Mouse (Mus musculus) ovary, postnatal 36 days (tissue): ENCODE data around the gene Ticrr.

ENCODE experiments used
- DNase-seq: peaks from one replicate; pipeline ENCODE4 v3.0.0; 2022; ENCODE audit warnings: low spot score, mixed read lengths

Ticrr gene

GRCm38 (mm10) chr7:79680231-79680630, 20.2 kb downstream of the Ticrr start:
- no peak for DNase-seq

DNA sequence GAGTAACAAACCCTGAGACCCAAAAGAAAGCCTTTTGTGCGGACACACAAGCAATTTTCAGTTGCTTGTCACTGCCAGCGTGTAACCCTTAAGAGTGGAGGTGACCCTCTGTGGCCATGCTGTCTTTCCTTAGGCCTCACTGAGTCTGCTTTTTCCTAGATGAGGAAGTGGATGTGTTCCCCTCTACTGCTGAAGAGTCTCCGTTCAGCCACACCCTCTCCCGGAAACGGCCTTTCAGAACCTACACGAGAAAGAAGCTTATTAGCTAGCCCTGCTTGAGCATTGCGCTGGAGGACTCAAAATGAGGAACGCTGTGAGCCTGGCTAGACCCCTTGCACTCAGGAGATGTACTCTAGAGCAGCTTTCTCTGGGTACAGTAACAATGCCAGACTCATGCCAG, 36.5 kb downstream of the Ticrr start:
- DNase-seq, result no peak

GRCm38 (mm10) chr7:79702755-79703154, 42.8 kb downstream of the Ticrr start:
- no peak for DNase-seq

DNA sequence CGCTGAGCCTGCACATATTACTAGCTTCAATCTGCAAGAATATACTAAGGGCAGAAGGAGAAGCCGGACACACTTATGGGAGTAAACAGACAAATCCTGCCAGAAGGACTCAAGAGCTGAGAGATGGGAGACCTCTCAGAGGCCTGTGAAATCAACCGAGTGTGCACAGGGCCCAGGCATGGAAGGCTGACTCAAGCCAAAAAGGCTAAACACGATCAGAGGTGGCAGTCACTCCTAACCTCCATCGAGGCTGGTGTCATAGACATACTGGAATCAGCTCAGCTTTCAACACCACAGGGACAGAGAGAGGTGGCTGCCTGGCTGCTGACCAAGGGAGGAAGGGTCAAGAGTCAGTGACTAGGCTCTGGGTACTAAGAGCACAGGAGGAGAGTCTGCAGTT, 45.2 kb downstream of the Ticrr start:
- no peak for DNase-seq

DNA sequence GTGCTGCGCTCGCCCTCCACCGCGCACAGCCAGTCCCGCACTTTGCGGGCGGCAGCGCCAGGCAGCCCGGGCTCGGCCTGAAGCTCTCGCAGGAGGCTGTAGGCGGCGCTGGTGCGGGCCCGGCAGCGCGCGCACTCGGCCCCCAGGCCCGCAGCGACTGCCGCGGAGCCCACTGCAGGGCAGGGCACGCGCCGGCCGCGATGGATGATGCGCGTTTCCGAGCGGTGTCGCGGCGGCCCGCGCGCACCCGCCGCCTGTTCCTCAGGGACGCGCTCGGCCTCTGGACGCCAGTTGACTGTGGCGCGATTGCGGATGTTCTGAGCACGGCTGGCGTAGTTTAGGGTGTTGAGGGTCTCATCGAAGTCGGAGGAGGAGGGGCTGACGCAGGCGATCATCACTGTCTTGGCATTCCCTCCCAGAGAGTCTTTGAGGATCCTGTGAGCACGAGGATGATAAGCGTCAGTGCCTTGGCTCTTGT, 50.2 kb downstream of the Ticrr start:
- DNase-seq, result no peak

- no peak for DNase-seq
These were observed 50.8 kb downstream of the Ticrr start for GRCm38 (mm10) chr7:79710831-79711230.

DNA sequence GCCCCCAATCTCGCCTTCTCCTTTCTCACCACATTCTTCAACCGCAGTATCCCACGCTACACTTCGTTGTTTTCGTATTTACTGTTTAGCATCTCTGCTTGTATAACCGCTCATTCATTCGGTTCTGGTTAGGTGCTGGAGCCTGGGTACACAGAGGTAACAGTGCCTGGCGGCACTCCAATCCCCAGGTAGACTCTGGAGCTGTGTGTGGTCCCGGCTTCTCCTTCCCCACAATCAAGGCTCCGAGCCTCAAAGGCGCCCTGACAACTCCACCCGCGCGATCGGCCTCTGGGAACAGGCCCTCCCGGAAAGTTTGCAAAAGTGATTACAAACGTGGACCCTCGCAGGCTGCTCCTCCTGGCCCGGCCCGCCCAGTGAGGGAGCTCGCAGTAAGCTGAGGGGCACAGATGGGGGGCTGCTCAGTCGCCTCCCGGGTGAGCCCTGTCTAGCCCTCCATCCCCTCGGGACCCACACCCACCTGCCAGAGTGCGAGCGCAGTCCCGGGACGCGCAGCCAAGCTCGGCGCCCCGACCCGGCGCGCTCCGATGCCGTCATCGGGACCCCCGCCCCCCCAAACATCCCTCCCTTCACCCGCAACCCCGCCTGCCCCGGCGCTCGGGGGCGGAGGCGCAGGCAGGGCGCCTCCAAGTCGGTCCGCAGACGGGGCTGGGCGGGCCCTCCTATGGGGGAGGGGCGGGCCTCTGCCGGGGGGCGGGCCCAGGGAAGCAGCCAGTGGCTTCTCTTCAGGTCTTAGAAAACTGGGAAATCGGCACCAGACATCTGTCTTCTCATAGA, 55.4 kb downstream of the Ticrr start, which contains the start of gene Kif7:
Gene Kif7 (minus strand): TSS at position 534 of the 795 bp plus-strand sequence.
- DNase-seq, result peak; percentile 88

DNA sequence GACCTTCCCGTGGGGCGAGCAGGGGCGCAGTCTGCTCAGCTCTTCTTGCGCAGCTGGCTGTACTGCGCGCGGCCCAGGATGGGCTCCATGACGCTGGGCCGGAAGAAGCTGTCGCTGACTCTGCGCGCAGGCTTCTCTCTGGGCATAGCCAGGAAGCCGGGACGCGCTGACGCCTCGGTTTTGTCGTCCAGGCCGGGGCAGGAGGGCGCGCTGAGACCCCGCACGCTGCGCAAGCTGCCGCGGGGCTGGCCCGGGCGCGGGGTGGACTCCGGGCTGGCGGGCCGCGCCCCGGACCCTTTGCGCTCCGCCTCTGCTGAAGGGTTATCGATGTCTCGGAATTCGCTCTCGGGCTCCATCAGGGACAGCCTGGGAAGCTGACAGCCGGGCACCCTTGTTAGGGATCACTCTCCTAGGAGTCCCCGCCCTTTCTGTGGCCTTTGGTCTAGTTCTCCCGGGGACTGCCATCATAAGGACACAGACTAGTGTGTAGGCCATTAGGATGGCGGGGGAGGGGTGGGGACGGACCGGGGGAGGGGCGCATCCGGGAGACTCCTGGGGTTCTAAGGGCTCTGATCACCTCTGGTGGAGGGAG, 61.5 kb downstream of the Ticrr start:
- peak; percentile 62 for DNase-seq

DNA sequence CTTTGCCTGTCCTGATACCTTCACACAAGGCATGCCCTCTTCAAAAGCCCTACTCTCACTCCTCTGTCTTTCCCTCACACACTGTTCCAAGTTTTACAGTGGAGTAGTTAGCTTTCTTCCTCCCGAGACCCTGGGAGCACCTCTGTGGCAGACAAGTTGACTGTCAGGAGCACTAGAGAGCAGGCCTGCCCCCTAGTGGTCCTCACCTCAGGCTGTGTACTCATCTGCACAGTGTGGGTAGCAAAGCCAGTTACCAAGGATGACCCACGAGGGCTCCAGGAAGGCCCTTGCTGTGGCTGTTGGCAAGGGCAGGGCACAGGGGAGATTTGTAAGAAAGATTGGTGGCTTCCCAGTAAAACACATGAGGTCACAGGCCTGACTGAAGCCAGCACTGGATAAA, 67.1 kb downstream of the Ticrr start:
- peak; percentile 57 for DNase-seq

- peak; percentile 66 for DNase-seq
These were observed 68.2 kb downstream of the Ticrr start for GRCm38 (mm10) chr7:79728219-79728618.

GRCm38 (mm10) chr7:79729169-79729568, 69.2 kb downstream of the Ticrr start:
- peak; percentile 72 for DNase-seq

GRCm38 (mm10) chr7:79729743-79730370, 69.9 kb downstream of the Ticrr start:
- no peak for DNase-seq

DNA sequence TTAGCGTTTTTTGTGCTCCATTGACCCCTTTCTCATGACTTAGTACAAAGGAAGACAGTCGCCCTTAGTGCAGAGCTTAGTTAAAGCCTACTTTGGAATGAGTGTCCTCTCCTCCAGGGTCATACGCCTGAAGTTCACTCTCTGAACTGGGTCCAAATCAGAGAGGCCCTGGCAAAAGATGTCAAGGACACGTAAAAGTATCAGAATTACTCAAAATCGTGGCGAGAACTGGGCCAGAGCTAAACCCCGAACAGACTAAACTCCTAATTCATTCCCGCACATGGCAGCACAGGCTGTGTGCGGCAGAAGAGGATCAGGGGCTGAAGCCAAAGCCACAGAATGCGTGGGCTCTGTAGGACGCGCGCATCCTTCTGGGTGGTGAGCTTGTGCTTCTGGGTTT, 71.4 kb downstream of the Ticrr start:
- DNase-seq, result no peak

GRCm38 (mm10) chr7:79732622-79733021, 72.6 kb downstream of the Ticrr start, which contains the start of gene Plin1:
Gene Plin1 (minus strand): TSS chr7:79732903.
- DNase-seq, result no peak

GRCm38 (mm10) chr7:79734563-79734962, 74.6 kb downstream of the Ticrr start:
- DNase-seq, result peak; percentile 70

DNA sequence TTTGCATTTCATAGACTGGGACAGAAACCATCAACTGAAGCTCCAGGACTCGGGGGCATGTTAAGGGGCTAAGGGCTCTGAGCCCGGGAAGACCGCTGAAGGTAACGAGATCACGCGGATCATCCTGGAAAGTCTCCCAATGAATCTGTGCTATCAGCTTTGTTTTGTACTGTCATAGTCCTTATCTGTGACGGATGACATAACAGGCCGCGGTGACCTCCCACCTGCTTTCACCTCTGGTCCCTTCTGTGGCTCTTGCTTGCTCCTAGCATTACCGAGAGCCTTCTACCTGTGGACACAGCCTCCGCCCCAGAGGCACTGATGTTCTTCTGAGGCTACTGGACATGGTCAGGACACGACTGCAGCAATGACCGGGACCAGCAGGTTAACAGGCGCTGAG, 76.5 kb downstream of the Ticrr start:
- DNase-seq, result no peak

DNA sequence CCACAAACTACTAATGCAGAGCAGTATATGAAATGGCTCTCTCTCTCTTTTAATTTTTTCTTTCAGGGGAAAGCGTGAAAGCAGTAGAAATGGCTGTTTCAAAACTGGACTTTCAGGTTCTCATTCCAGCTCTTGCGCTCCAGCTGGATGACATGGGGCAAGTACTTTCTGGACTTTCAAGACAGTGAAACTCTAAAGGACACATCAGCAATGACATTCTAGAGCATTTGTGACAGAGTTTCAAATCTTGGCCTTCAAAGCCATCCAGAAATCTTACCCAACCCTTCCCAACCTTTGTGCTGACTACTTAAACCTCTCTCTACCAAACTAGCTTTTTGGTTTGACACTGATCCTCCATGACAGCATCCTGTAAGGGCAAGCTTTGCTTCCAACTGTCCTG, 78.9 kb downstream of the Ticrr start:
- no peak for DNase-seq

DNA sequence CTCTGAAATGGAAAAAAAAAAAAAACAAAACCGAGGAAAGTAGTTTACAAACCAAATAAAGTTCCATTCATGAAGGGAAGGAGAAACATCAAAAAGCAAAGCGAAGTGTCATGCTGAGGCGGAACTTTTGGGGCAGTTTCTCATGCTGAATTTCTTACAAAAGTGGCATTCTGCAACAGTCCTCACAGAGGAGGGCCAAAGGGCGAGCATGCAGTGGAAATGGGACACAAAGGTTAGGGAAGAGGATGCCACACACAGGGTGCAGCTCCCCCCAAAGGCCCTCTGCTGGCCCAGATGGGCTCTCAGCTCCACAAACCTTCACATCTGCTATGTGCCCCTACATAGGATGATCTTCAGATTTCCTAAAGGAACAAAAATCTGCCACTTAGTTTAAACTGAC, 80.3 kb downstream of the Ticrr start:
- no peak for DNase-seq

DNA sequence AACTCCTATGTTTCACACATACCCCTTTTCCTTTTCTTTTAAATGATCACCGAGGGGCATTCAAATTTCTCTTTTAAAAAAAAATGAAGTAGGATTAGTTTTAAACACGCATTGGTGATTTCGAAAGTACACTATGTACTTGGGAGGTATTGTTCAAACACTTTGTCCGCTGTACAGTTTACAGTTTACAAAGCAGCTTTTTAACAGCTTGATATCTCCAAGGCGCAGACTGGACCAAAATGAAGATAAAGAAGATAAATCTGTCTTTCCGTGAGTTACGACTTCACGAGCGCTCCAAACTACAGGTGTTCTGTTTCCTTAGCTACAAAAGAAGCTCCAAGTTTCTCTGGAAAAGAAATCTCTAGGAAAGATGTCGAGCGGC, 82.3 kb downstream of the Ticrr start:
- DNase-seq, result no peak

GRCm38 (mm10) chr7:79742659-79743536, 82.9 kb downstream of the Ticrr start, which contains the start of the genes Pex11a and Wdr93:
Gene Pex11a (minus strand): TSS chr7:79743131.
Gene Wdr93 (plus strand): TSS chr7:79743163.
- peak; percentile 79 for DNase-seq

DNA sequence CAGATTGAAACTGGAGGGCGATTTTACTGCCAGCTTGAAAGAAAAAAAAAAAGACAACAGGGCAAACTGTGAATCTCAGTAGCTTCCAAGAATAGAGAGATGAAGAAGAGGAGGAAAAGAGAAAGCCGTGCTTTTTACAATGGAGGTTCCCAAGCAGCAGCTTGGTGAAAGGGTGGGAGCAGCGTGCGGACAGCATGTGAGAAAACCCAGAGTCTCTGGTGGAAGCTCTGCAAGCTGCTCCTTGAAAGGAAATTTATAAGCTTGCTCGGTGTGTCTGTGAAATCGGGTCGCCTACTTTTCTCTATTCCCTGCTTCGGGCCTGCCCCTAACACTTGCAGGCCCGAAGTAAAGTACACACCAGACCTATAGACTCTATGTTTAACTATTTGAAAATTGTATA, 84.1 kb downstream of the Ticrr start:
- no peak for DNase-seq

DNA sequence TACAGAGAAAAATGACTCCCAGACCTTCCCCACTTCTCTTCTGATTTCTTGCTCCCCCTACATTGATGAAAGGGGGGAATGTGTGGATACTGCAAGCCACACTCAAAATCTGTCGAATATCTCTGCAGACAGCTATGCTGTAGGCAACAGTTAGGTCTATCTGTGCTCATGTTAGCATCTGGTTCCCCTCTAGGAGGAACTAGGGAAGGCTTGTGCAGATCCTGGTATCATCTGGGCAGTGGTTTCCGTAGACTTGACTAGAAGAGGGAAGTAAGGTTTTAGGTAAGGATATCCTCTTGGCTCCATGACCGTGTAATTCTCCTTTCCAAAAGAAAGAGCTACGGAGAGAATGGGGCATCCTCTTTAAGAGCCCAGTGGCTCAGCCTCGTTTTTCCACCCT, 84.6 kb downstream of the Ticrr start:
- no peak for DNase-seq
